Mouse (Mus musculus): ENCODE results near the gene Spag7.
A peak's percentile ranks its signal among the peaks of the same experiment; 100 is the strongest.

Gene Spag7

DNA sequence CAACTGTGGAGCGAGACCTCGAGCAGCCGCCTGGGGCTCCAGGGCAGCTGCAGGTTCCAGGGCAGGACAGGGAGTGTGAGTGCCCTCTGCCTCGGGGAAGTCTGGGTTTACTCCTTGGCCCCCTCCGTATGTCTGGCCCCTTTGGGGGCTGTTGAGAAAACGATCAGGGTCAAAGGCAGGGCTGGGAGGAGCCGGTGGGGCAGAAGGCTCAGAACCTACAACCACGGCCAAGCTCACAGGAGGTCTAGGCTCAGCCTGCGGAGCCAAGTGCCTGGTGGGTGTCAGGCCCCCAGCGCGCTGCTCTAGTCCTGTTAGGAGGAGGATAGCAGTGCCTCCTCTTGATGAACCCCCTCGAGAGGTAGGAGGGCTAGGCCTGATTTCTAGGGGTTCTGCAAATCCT lies 12.0 kb upstream of the Spag7 start:
- DNase-seq (ENCODE audit: low read depth, low spot score): no peak

DNA sequence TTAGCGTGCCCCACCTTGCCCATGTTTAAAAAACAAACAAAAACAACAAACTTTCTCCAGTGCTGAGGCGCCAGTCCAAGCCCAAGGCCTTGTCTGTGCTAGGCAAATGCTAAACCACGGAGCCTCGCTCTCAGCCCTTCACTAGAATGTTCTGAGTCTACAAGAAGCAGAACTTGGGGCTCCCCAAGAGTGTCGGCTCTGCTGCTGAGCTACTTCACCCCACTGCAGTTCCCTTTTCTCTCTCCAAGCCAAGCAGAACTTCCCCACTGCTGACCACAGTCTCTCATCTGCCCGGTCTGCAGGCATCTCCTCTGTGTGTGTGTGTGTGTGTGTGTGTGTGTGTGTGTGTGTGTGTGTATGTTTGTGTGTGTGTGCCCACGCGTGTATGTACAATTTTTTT lies 10.7 kb upstream of the Spag7 start:
- DNase-seq (ENCODE audit: low read depth, low spot score): no peak

DNA sequence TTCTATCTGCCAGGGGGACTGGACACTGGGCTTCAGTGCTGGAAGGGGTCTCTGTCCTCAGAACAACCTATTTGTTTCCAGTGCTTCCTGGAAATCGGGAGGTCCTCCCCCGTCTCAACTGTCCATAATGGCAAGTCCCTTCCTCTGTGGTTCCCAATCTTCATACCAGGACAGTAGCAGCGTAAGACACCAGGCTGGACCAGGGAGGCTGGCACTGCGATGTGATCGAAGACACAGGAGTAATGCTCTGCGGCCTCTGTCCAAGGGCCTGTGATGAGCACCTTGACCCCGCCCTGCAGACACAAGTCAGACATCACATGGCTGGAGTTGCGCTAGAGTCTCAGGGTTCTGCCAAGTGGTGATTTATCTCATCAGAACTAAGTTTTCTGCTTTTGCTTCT lies 10.1 kb upstream of the Spag7 start:
- no peak for DNase-seq (ENCODE audit: low read depth, low spot score)

DNA sequence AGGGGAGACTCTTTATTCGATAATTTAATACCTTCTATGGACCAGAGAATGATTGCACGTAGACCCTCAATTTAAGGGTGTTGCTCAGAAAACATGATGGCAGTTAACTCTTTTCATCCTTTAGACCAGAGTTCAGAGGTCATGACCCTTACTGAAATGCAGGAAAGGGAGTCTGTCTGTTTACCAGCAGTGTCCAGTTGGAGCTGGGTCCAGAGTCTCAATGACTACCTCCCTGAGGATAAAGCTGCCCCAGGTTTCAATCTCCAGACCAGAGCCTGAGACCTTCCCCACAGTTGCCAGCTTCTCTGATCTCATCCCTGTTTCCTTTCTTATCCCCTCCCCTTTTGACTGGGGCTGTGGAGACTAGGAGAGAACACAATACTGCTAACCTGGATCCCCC lies 9.4 kb upstream of the Spag7 start:
- no peak for DNase-seq (ENCODE audit: low read depth, low spot score)

DNA sequence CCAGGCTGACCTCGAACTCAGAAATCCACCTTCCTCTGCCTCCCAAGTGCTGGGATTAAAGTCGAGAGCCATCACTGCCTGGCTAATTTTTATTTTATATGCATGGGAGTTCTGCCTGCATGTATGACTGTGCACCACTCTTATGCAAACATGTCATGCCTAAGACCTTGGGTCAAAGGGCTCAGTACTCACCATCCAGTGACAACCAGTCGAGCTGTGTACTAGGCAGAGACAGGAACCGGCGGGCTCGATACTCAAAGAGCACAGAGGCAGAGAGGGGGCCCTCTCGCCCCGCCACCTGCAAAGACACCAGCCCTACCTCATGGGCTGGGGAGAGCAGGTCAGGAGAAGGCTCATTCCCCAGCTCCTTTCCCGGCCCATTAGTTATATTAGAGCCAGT lies 8.9 kb upstream of the Spag7 start:
- DNase-seq (ENCODE audit: low read depth, low spot score): no peak

DNA sequence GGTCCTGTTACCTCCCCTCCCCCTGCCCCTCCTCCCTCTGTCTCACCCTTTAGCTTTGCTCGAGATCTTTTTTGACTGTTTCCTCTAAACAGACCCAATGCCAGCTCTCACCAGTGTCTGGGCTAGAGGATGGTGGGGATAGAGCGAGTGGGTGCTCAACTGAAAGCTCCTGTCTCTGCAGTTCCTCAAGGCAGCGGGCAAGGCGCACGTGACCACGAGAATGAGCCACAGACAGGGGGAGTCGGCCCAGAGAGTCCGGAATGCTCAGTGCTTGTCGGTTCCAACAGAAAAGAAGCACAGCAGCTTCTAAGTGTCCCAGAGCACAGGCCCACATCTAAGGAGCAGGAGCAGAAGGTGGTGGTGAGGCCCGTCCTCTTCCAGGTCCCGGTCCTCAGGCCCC lies 5.3 kb upstream of the Spag7 start:
- DNase-seq (ENCODE audit: low read depth, low spot score): no peak

DNA sequence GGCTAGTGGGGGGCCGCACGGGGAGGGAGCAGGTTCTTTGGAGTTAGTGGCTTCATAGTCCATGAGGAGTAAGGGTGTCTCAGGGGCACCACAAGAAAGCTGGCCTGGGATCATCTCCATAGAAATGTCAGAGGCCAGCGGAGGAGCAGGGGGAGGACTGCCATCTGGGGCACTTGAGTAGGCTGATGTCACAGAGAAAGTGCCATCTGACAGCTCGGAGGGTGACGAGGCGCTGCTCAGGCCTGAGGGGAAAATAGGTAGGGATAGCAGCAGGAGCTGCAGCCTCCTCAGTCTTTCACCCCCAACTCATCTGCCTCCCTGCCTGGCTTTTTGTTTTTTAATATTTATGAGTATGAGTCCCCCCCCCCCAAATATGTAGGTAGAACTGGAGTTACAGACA lies 4.8 kb upstream of the Spag7 start:
- no peak for DNase-seq (ENCODE audit: low read depth, low spot score)

DNA sequence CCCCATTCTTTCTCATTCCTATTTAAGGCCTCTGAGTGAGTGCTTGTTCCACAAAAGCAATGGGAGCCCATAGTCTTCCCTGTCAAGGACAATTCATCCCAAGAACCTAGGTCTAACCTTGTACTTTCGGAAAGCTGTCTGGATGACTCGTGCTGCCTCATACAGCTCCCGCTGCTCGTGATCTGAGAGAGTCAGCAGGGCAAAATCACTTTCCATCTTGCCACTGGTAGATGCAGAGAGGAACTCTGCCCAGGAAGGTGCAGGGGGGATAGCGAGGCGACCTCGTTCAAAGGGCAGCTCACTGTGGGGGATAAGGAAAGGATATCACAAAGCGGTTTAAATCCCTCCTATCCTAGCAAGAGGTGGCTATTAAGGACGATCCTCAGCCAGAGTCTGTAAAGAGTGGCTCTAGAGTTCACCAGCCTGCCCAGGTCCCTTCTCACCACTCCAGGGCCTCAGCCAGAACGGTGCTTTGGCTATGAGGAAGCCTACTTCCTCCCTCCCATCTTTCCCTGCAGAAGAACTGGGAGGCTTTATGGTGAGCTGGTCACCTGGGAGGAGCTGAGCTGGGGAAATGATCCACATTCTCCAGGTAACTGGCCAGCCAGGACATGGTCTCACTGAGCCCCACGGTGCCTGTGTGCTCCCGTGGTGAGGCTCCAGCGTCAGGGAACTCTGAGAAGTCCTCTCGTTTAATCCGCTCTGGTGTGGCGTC lies 2.3 kb upstream of the Spag7 start:
- peak; percentile 72 for DNase-seq (ENCODE audit: low read depth, low spot score)

DNA sequence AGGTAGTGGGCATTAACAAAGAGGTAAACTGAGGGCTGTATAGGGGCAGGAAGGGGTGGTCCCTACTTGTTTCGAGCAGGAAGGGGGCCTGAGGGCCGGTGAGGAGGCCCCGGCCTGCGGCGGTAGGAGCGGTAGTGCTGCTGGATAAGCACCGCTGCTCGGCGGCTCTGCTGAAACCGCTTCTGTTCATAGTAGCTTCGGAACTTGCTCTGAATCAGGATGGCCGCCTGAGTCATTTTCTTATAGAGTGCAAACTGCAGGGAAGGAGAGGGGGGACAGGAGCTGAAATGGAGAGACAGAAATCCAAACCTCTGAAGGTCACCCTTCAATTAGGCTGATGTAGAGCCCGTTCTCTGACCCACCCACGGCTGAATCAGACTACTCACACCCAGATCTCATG lies 1.3 kb upstream of the Spag7 start:
- DNase-seq (ENCODE audit: low read depth, low spot score): peak; percentile 56

DNA sequence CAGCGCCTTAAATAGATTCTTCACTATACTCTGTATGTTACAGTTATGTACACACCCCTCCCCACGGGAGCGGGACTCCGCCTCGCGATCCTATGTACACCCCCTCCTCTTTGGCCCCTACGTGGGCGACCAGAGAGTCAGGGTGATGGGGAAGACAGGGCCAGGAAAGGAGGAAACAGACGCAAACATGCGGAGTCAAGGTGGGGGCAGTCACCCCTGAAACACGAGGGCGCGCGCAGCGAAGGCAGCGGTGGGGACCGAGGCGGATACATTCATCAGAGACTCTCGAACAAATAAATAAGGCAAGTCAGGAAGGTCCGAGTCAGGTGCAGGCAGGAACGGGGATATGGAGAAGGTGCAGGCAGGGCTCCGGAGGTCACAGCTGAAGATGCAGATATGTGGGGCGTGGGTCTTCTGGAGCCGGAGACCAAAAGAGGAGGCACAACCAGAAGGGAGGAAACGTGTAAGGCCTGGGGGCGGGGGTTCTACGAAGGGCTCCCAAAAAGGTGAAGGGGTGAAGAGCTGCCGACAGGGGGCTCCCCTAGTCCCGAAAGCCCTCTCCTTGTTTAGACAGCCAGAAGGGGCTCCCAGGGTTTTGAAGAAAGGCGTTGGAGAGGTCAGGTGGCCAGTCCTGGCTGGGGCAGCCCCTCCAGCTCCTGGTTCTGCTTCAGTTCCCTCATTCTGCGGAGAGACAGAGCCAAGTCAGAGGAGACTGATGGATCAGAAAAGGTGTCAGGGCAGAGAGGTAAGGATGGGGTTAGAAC lies 548 bp upstream of the Spag7 start:
- DNase-seq (ENCODE audit: low read depth, low spot score): peak; percentile 48

DNA sequence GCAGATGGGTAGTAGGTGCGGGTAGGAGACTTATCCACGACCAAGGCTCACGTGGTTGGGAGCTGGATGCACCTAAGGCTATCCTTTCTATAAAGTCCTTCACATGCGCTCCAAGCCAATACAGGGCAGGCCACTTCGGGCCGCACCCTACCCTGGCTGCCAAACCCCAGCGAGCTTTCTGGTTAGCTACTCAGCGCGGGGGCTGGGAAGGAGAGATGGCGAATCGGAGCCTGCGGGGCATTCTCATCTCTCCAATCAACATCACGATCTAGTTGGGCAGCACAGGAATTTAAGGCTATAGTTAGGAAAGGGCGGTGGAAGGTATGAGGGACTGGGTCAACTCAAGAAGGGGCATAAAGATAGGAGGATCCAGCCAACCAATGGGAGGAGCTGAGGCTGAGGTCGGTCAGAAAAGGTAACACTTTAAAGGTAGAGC lies 863 bp downstream of the Spag7 start:
- no peak for DNase-seq (ENCODE audit: low read depth, low spot score)

DNA sequence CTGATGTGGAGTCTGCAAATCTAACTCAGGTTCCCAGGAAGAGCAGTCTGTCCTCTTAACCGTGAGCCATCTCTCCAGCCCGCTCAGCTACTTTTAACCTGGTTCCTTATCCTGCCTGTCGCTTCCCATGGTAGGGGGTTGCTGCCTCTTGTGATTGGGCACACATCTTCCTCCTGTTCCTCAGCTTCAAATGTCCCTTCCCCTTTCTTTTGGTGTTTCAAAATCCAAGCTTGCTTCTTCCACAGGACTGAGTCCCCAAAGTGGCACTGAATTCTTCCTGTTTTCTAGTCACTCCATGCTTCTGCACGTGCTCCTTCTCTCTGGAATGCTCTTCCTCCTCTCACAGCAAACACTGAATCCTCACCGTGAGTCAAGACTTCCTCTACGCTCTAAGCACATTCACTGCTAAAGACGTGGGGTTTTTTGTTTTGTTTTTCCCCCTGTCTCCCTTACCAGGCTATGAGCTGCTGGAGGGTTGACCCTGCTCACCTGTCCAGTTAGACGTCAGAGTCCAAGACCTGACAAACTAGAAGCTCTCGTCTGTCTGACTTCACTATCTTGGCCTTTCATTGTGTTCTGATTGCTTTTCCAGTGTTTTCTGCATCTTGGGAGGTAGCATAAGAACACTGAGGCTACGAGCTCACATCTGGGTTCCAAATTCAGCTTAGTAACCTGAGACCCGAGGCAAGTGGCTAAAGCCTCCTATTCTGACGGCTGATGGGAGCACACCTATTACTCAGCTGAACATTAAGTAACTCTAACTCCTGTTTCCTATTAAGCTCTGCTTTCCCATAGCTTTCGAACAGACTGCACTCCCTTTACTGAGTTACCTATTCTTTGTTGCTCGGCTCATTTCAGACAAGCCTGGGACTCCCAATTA lies 1.7 kb downstream of the Spag7 start:
- DNase-seq (ENCODE audit: low read depth, low spot score): no peak

DNA sequence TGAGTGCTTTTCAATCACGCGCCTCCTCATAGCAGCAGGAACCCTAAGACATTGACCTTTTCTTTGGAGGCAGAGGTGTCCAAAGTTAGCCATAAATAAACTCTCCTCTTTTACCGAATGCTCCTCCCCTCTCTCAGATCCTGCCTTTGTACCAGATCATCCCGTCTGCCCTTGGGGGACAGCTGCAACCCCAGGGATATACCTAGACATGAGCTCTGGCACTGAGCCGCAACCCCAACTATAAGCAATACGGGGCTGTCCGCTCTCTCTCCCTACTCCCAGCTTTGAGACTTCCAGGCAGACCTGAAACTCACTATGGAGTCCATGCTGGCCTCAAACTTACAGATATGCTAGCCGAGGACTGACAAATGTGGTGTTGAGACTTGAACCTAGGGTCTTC lies 2.5 kb downstream of the Spag7 start:
- DNase-seq (ENCODE audit: low read depth, low spot score): no peak

DNA sequence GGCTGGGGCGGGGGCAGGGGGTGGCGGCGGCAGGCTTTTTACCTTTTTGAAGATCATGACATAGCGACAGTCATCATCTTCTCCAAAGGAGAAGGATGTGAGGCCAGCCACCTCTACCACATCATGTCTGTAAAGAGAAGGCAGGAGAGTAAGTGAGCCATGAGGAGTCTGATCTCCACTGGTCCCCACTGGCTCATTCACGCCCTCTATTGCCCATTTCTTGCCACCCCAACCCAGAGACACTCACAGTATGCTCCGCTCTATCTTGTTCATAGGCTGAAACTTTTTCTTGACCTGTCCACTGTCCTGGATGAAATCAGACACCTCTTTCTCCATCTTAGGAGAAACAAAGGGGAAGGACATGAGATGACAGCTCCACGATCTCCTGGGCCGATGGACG lies 4.5 kb downstream of the Spag7 start:
- no peak for DNase-seq (ENCODE audit: low read depth, low spot score)

DNA sequence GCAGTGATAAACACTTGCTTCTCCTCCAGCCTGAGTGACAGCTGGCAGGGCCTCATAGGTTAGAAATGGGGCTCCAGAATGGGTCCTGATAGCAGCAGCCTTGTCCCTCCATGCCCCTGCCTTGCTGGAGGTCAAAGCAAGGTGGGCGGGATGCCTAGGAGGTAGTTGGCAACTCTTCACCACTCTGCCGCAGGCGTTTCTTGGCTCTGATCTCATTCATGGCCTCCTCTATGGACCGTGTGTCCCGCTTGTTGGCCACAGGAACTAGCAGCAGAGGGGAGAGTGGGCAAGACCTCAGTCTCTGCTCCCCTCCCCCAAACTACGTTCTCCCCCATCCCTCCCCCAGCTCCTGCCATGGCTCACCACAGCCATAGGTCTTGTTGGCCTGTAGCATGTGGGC lies 5.3 kb downstream of the Spag7 start:
- no peak for DNase-seq (ENCODE audit: low read depth, low spot score)

DNA sequence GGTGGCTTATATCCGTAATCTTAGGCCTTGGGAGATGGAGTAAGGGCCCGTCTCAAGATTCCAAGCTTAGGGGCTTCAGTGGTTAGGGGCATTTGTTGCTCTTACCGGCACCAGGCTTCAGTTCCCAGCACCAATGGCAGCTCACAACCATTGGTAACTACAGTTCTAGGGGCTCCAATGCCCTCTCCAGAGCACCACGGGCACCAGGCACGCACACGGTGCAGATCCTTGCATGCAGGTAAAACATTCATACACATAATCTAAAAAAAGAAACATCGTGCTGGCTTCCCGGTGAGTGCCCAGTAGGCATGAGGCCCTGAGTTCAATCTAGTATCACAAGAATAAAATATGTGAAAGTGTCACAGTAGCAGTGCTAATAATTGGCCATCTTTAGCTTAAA lies 6.1 kb downstream of the Spag7 start:
- no peak for DNase-seq (ENCODE audit: low read depth, low spot score)

DNA sequence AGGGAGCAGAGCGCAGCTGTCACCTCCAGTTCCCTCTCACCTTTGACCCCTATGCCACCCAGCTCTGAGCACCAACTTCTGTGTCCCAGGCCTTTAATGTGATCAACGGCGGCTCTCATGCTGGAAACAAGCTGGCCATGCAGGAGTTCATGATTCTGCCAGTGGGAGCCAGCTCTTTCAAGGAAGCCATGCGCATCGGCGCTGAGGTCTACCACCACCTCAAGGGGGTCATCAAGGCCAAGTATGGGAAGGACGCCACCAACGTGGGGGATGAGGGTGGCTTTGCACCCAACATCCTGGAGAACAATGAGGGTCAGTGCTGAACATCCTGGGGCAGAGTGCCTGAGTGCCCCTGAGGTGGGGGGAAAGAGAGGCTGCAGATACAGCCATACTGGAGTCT lies 8.6 kb downstream of the Spag7 start:
- no peak for DNase-seq (ENCODE audit: low read depth, low spot score)

DNA sequence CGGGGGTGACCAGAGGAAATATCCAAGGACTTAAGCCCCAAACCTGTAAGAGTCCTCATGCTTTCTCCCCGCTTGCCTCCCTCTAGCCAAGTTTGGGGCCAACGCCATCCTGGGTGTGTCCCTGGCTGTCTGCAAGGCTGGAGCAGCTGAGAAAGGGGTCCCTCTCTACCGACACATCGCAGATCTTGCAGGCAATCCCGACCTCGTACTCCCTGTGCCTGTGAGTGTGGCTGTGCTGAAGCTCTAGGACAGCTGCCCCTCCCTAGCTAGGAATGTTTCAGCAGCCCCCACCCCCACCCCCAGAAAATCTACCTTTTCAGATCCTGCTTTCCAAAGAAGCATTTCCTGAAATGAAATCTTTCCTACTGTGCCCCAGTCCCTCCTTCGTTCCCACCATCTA lies 10.3 kb downstream of the Spag7 start:
- DNase-seq (ENCODE audit: low read depth, low spot score): no peak

DNA sequence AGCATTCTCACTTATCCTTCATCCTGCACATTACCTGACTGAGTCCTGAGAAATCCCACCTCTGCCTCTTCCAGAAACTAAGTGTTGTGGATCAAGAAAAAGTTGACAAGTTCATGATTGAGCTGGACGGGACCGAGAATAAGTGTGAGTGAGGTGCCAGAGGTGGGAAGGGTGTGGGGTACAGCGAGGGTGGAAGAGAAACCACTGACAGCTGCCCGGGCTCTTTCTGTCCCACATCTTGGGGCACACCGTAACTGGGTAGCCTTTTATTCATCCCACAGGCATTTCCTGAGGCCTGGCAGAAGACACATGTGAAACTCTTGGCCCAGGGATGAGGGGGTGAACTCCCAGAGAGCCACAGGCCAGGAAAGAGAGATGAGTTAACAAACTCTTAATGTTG lies 10.7 kb downstream of the Spag7 start:
- DNase-seq (ENCODE audit: low read depth, low spot score): no peak

DNA sequence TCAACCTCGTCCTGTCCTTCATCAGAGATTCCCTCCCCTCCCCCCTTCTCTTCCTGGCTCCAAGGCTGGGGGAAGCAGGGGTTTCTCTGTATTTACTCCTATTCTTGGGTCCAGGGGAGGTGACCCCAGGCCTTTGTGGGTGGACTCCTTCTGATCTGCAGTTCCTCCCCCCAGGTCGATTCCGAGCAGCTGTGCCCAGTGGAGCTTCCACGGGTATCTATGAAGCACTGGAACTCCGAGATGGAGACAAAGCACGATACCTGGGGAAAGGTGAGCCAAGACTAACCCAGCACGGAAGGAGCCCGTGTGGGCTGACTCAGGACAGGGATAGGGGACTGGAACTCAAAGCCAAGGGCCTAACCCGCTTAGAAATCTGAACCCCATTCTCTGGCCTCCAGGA lies 11.2 kb downstream of the Spag7 start:
- DNase-seq (ENCODE audit: low read depth, low spot score): no peak

DNA sequence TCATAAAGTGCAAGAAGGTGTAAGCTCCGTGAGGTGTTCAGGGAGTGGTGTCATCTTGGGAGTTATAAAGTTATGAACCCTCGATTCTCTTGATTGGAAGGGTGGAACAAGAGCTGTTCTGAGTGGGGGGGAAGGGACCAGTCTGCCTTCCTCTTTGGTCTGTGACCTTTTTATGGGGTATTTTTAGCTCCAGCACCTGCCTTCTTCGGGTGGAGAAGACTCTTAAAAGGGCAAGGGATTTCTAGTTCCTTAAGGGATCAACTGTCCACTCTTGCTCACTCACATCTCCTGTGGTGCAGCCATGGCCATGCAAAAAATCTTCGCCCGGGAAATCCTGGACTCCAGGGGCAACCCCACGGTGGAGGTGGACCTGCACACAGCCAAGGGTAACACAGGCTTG lies 11.6 kb downstream of the Spag7 start:
- no peak for DNase-seq (ENCODE audit: low read depth, low spot score)

DNA sequence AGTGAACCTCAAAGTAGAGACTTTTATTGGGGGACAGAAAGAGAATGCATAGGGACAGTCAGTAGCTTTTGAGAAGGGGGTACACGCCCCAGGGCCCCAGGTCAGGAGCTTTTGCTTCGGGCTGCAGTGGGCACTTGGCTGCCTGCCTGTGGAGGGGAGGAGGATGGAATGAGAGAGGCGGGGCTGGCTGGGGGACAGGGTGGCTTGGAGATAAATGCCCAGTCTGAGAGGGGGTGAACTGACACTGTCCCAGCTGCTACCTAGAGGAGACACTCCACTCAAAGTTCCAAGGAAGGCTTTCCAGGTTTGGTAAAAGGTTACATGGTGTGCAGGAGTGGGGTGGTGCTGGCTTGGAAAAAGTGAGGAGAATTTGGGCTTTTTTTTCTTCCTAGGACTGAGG lies 12.3 kb downstream of the Spag7 start, which contains the start of gene Eno3:
TSS of gene Eno3 (plus strand) at position 239 of the 400 bp plus-strand sequence.
- DNase-seq (ENCODE audit: low read depth, low spot score): no peak
